Mouse (Mus musculus): ENCODE data around the gene Gm37240.

The Gm37240 gene

GRCm38 (mm10) chr3:84645156-84646006 lies 1241.9 kb downstream of the Gm37240 start:
- no peak for DNase-seq (ENCODE audit: low spot score)

- DNase-seq (ENCODE audit: low spot score), result no peak
These were observed 1244.4 kb downstream of the Gm37240 start for GRCm38 (mm10) chr3:84642942-84643341.

GRCm38 (mm10) chr3:84641391-84641790 lies 1245.9 kb downstream of the Gm37240 start:
- no peak for DNase-seq (ENCODE audit: low spot score)

GRCm38 (mm10) chr3:84640536-84640935 lies 1246.8 kb downstream of the Gm37240 start:
- DNase-seq (ENCODE audit: low spot score), result no peak

GRCm38 (mm10) chr3:84639767-84640500 lies 1247.4 kb downstream of the Gm37240 start:
- DNase-seq (ENCODE audit: low spot score), result no peak

- DNase-seq (ENCODE audit: low spot score), result no peak
These were observed 1248.5 kb downstream of the Gm37240 start for GRCm38 (mm10) chr3:84638858-84639257.

- peak; percentile 13 for DNase-seq (ENCODE audit: low spot score)
These were observed 1249.3 kb downstream of the Gm37240 start for GRCm38 (mm10) chr3:84637890-84638578.

GRCm38 (mm10) chr3:84637095-84637494 lies 1250.2 kb downstream of the Gm37240 start:
- DNase-seq (ENCODE audit: low spot score), result no peak

GRCm38 (mm10) chr3:84631586-84631985 lies 1255.7 kb downstream of the Gm37240 start:
- DNase-seq (ENCODE audit: low spot score), result no peak

GRCm38 (mm10) chr3:84622026-84622425 lies 1265.3 kb downstream of the Gm37240 start:
- DNase-seq (ENCODE audit: low spot score), result no peak

- no peak for DNase-seq (ENCODE audit: low spot score)
These were observed 1267.6 kb downstream of the Gm37240 start for GRCm38 (mm10) chr3:84619725-84620124.

- no peak for DNase-seq (ENCODE audit: low spot score)
These were observed 1268.3 kb downstream of the Gm37240 start for GRCm38 (mm10) chr3:84619056-84619455.

GRCm38 (mm10) chr3:84618627-84619026 lies 1268.7 kb downstream of the Gm37240 start:
- no peak for DNase-seq (ENCODE audit: low spot score)

GRCm38 (mm10) chr3:84615856-84616225 lies 1271.5 kb downstream of the Gm37240 start:
- DNase-seq (ENCODE audit: low spot score), result no peak

GRCm38 (mm10) chr3:84615050-84615855 lies 1272.1 kb downstream of the Gm37240 start:
- no peak for DNase-seq (ENCODE audit: low spot score)

GRCm38 (mm10) chr3:84610183-84610710 lies 1277.1 kb downstream of the Gm37240 start:
- DNase-seq (ENCODE audit: low spot score), result no peak

GRCm38 (mm10) chr3:84603212-84603611 lies 1284.1 kb downstream of the Gm37240 start:
- no peak for DNase-seq (ENCODE audit: low spot score)

- DNase-seq (ENCODE audit: low spot score), result no peak
These were observed 1284.6 kb downstream of the Gm37240 start for GRCm38 (mm10) chr3:84602759-84603158.

GRCm38 (mm10) chr3:84601870-84602495 lies 1285.3 kb downstream of the Gm37240 start:
- no peak for DNase-seq (ENCODE audit: low spot score)

- DNase-seq (ENCODE audit: low spot score), result no peak
These were observed 1288.6 kb downstream of the Gm37240 start for GRCm38 (mm10) chr3:84598756-84599155.
